ENCODE assay signal across 21 mouse cellular contexts in the genomic region with DNA sequence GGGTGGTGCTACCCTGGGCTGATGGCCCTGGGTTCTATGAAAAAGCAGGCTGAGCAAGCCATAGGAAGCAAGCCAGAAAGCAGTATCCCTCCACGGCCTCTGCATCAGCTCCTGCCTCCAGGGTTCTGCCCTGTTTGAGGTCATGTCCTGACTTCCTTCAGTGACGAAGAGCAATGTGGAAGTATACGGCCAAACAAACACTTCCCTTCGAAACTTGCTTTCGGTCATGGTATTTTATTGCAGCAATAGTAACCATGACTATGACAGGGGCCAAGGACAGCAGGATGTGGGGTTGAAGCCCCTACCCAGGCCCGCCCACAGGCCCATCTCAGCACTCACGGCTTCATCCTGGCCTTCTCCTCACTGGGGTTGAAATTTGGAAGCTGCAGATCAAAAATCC. TPM values are rescaled to one million over a fixed set of nuclear protein-coding genes. Genes with fewer than 3 reads are reported as not detected.
"Had no signal": no experiment of that assay in that cellular context is flagged by ENCODE, and none has a peak within 500 bp of the region (broad histone marks: within the 10 kb centered on the region; RNA-seq: fewer than 3 reads in every experiment).

No protein-coding gene starts in this region.

- H3K9ac ChIP-seq: liver, embryonic 12.5 days; liver, embryonic 15.5 days; midbrain, embryonic 13.5 days; neural tube, embryonic 13.5 days; stomach, embryonic 15.5 days had no signal

- H3K36me3 ChIP-seq: liver, embryonic 12.5 days; liver, embryonic 15.5 days; midbrain, embryonic 13.5 days; neural tube, embryonic 13.5 days; stomach, embryonic 15.5 days had no signal

- ATAC-seq: intestine, embryonic 16.5 days; liver, embryonic 12.5 days; midbrain, embryonic 13.5 days; midbrain, embryonic 16.5 days had no signal

- H3K27me3 ChIP-seq: liver, embryonic 12.5 days; midbrain, embryonic 13.5 days; neural tube, embryonic 13.5 days; stomach, embryonic 15.5 days had no signal

- H3K4me3 ChIP-seq: left cerebral cortex, adult 2 months; liver, embryonic 12.5 days; liver, embryonic 15.5 days; megakaryocyte, embryonic 14.5 days; midbrain, embryonic 10.5 days; midbrain, embryonic 13.5 days; myocyte; neural tube, embryonic 13.5 days; stomach, embryonic 15.5 days had no signal

- H3K4me1 ChIP-seq: liver, embryonic 12.5 days; liver, embryonic 15.5 days; midbrain, embryonic 10.5 days; midbrain, embryonic 13.5 days; neural tube, embryonic 13.5 days; stomach, embryonic 15.5 days had no signal

- DNase-seq: kidney, adult 18-20 months; kidney, postnatal 10 days; kidney, postnatal 36 days; layer of hippocampus, postnatal 36 days; retina, postnatal 1 day; right cerebral cortex, postnatal 25 days; spleen, adult 18-20 months; thymus, postnatal 25 days had no signal

- H3K27ac ChIP-seq: left cerebral cortex, adult 2 months; liver, embryonic 12.5 days; liver, embryonic 15.5 days; midbrain, embryonic 10.5 days; midbrain, embryonic 13.5 days; neural tube, embryonic 13.5 days; stomach, embryonic 15.5 days had no signal

- H3K4me2 ChIP-seq: liver, embryonic 12.5 days; liver, embryonic 15.5 days; midbrain, embryonic 13.5 days; neural tube, embryonic 13.5 days; stomach, embryonic 15.5 days had no signal

- H3K9me3 ChIP-seq: liver, embryonic 12.5 days; liver, embryonic 15.5 days; midbrain, embryonic 10.5 days; midbrain, embryonic 13.5 days; neural tube, embryonic 13.5 days; stomach, embryonic 15.5 days had no signal

RNA-seq across cellular contexts. Expression of a gene that starts 15.5 kb away (rescaled TPM):
- total RNA-seq: monocyte, adult 5-6 weeks; neutrophil, adult 5-6 weeks had no signal
